Comparison of ENCODE assay signal across 28 mouse cellular contexts in genomic region chr15:98425188-98425587, GRCm38 (mm10). TPM values are rescaled to one million over a fixed set of nuclear protein-coding genes. Genes with fewer than 3 reads are reported as not detected.
DNase-seq lines count a peak whose midpoint lies in the region; ATAC-seq and TF ChIP-seq lines count a peak whose summit lies in the region.
"Had no signal": no experiment of that assay in that cellular context is flagged by ENCODE, and none has a peak within 500 bp of the region (broad histone marks: within the 10 kb centered on the region; RNA-seq: fewer than 3 reads in every experiment).

No protein-coding gene starts in this region.

- peaks cover 17% of the 10 kb centered on the region for H3K4me1 ChIP-seq in midbrain, embryonic 10.5 days
- H3K4me1 ChIP-seq in midbrain, embryonic 11.5 days (ENCODE audit: control insufficient read depth, insufficient read depth, low read length), result peaks cover 4% of the 10 kb centered on the region; the same call in 1 of the 2 replicates
- H3K4me1 ChIP-seq in intestine, embryonic 16.5 days (ENCODE audit: control insufficient read depth, insufficient read depth, low read length), result 0 out of 2 replicates have a peak, but pooled peaks cover 3% of the 10 kb centered on the region

- intact Hi-C loops in gastrocnemius, adult 2 months (cut with DNase I), result no loop called here
- intact Hi-C loops in gastrocnemius, postnatal 36 days (cut with DNase I), result no loop called here

- ATAC-seq in midbrain, embryonic 11.5 days (ENCODE audit: low FRiP score), result no peak
- peak; percentile 98 for ATAC-seq in intestine, embryonic 16.5 days
- ATAC-seq in megakaryocyte progenitor cell, adult 5-6 weeks (replicated peaks; ENCODE audit: poor library complexity), result no peak
- ATAC-seq: forebrain, embryonic 14.5 days; forebrain, embryonic 16.5 days had no signal

- H3K27ac ChIP-seq in gastrocnemius, adult 2 months, result peak overlapping the region; percentile 69; the same call in 1 of the 2 replicates
- H3K27ac ChIP-seq in midbrain, embryonic 10.5 days (replicated peaks), result peak overlapping the region; percentile 46; the same call in 1 of the 2 replicates
- no peak overlapping the region for H3K27ac ChIP-seq in midbrain, embryonic 11.5 days (ENCODE audit: low read depth, low read length)
- peak overlapping the region; percentile 70 for H3K27ac ChIP-seq in intestine, embryonic 16.5 days (ENCODE audit: low read length)
- H3K27ac ChIP-seq: embryonic facial prominence, embryonic 13.5 days; embryonic facial prominence, embryonic 15.5 days; forebrain, embryonic 12.5 days had no signal

- DNase-seq in gastrocnemius, adult 2 months, result no peak
- no peak for DNase-seq in gastrocnemius, postnatal 36 days
- DNase-seq in midbrain, embryonic 10.5 days (ENCODE audit: low spot score), result no peak
- no peak for DNase-seq in midbrain, embryonic 11.5 days (ENCODE audit: low spot score, missing footprints)
- peak; percentile 16 for DNase-seq in large intestine, adult 2 months (ENCODE audit: low read depth, low spot score)
- DNase-seq in ovary, postnatal 14 days (ENCODE audit: low spot score), result no peak
- DNase-seq: adrenal gland, adult 2 months; adrenal gland, postnatal 10 days; adrenal gland, postnatal 25 days; cerebellum, adult 11-12 months; cerebellum, adult 2 months; cerebellum, adult 9-10 months; cerebellum, postnatal 10 days; cerebellum, postnatal 25 days had no signal

- H3K9me3 ChIP-seq in midbrain, embryonic 10.5 days (replicated peaks), result no peaks in the 10 kb centered on the region
- H3K9me3 ChIP-seq in midbrain, embryonic 11.5 days (ENCODE audit: control insufficient read depth, low read length), result no peaks in the 10 kb centered on the region
- H3K9me3 ChIP-seq in intestine, embryonic 16.5 days (ENCODE audit: control insufficient read depth, low read length), result no peaks in the 10 kb centered on the region
- H3K9me3 ChIP-seq: embryonic facial prominence, embryonic 13.5 days; embryonic facial prominence, embryonic 15.5 days; forebrain, embryonic 10.5 days; forebrain, embryonic 12.5 days had no signal

- no peak for TF ChIP-seq CTCF in gastrocnemius, adult 2 months (IDR thresholded peaks at IDR 0.05)

- H3K36me3 ChIP-seq in midbrain, embryonic 10.5 days, result no peaks in the 10 kb centered on the region
- no peaks in the 10 kb centered on the region for H3K36me3 ChIP-seq in midbrain, embryonic 11.5 days (ENCODE audit: control insufficient read depth, insufficient read depth, low read length)
- no peaks in the 10 kb centered on the region for H3K36me3 ChIP-seq in intestine, embryonic 16.5 days (ENCODE audit: control insufficient read depth, insufficient read depth, low read length)
- H3K36me3 ChIP-seq: embryonic facial prominence, embryonic 13.5 days; embryonic facial prominence, embryonic 15.5 days; forebrain, embryonic 10.5 days; forebrain, embryonic 12.5 days had no signal

- no peak overlapping the region for H3K4me2 ChIP-seq in midbrain, embryonic 11.5 days
- peak overlapping the region; percentile 23; the same call in 1 of the 2 replicates for H3K4me2 ChIP-seq in intestine, embryonic 16.5 days (ENCODE audit: low read depth, low read length)
- H3K4me2 ChIP-seq: forebrain, embryonic 12.5 days had no signal

- no peak overlapping the region for H3K4me3 ChIP-seq in gastrocnemius, adult 2 months
- no peak overlapping the region for H3K4me3 ChIP-seq in midbrain, embryonic 10.5 days
- H3K4me3 ChIP-seq in midbrain, embryonic 11.5 days (ENCODE audit: low read depth, low read length), result no peak overlapping the region
- no peak overlapping the region for H3K4me3 ChIP-seq in intestine, embryonic 16.5 days (ENCODE audit: low read length)
- H3K4me3 ChIP-seq: embryonic facial prominence, embryonic 13.5 days; embryonic facial prominence, embryonic 15.5 days; erythroblast, embryonic 14.5 days; forebrain, embryonic 10.5 days; forebrain, embryonic 12.5 days had no signal

- H3K9ac ChIP-seq in midbrain, embryonic 11.5 days (ENCODE audit: low read length), result no peak overlapping the region
- no peak overlapping the region for H3K9ac ChIP-seq in intestine, embryonic 16.5 days (ENCODE audit: low read depth, low read length)
- H3K9ac ChIP-seq: embryonic facial prominence, embryonic 13.5 days; embryonic facial prominence, embryonic 15.5 days; forebrain, embryonic 12.5 days had no signal

- 91% methylated on average over 7 of the region's 7 CpGs for WGBS in midbrain, embryonic 10.5 days
- WGBS in midbrain, embryonic 11.5 days, result 87% methylated on average over 7 of the region's 7 CpGs
- WGBS in intestine, embryonic 16.5 days, result 55% methylated on average over 7 of the region's 7 CpGs
- WGBS in large intestine, adult 2 months, result 26% methylated on average over 7 of the region's 7 CpGs

- no peaks in the 10 kb centered on the region for H3K27me3 ChIP-seq in midbrain, embryonic 10.5 days (ENCODE audit: low read depth, poor library complexity, severe bottlenecking)
- H3K27me3 ChIP-seq in midbrain, embryonic 11.5 days (ENCODE audit: control insufficient read depth, insufficient read depth, low read length), result no peaks in the 10 kb centered on the region
- no peaks in the 10 kb centered on the region for H3K27me3 ChIP-seq in intestine, embryonic 16.5 days (replicated peaks; ENCODE audit: control insufficient read depth, insufficient read depth, low read length)
- H3K27me3 ChIP-seq: embryonic facial prominence, embryonic 13.5 days; embryonic facial prominence, embryonic 15.5 days had no signal

RNA-seq across cellular contexts. Expression of gene Olfr282, which starts 5.8 kb away (rescaled TPM):
- not detected for total RNA-seq in gastrocnemius, adult 2 months (2021)
- not detected for total RNA-seq in gastrocnemius, postnatal 36 days (2021)
- polyA plus RNA-seq in midbrain, embryonic 10.5 days (2016; fragmentation: Nextera tagmentation; extraction: Ambion mirVana), result not detected in 2 replicates
- polyA plus RNA-seq in midbrain, embryonic 11.5 days (2014; fragmentation: Nextera tagmentation; extraction: Ambion mirVana), result not detected in 2 replicates
- not detected in 2 replicates for polyA plus RNA-seq in intestine, embryonic 16.5 days (2015; fragmentation: Nextera tagmentation; extraction: Ambion mirVana)
- not detected in 2 replicates for polyA plus RNA-seq in large intestine, adult 2 months (2012; rRNA removed)
- total RNA-seq in megakaryocyte progenitor cell, adult 5-6 weeks (2015), result not detected in 2 replicates
- total RNA-seq in megakaryocyte progenitor cell, adult 5-6 weeks (2017), result not detected in 2 replicates
- total RNA-seq: adrenal gland, adult 2 months; adrenal gland, postnatal 10 days; adrenal gland, postnatal 25 days; ES-E14; MEL had no signal
- polyA plus RNA-seq: adrenal gland, adult 2 months; C2C12; cerebellum, adult 2 months; cortical plate, adult 2 months; embryonic facial prominence, embryonic 11.5 days; embryonic facial prominence, embryonic 13.5 days; erythroblast, embryonic 14.5 days; forebrain, embryonic 10.5 days; forebrain, embryonic 12.5 days; forebrain, embryonic 14.5 days; forebrain, embryonic 16.5 days had no signal

RNA-seq across cellular contexts. Expression of gene Olfr281, which starts 27.2 kb away (rescaled TPM):
- not detected for total RNA-seq in gastrocnemius, adult 2 months (2021)
- not detected for total RNA-seq in gastrocnemius, postnatal 36 days (2021)
- polyA plus RNA-seq in midbrain, embryonic 10.5 days (2016; fragmentation: Nextera tagmentation; extraction: Ambion mirVana), result not detected in 2 replicates
- polyA plus RNA-seq in midbrain, embryonic 11.5 days (2014; fragmentation: Nextera tagmentation; extraction: Ambion mirVana), result not detected in 2 replicates
- polyA plus RNA-seq in intestine, embryonic 16.5 days (2015; fragmentation: Nextera tagmentation; extraction: Ambion mirVana), result not detected in 2 replicates
- polyA plus RNA-seq in large intestine, adult 2 months (2012; rRNA removed), result not detected in 2 replicates
- not detected in 2 replicates for total RNA-seq in megakaryocyte progenitor cell, adult 5-6 weeks (2015)
- total RNA-seq in megakaryocyte progenitor cell, adult 5-6 weeks (2017), result not detected in 2 replicates
- total RNA-seq: adrenal gland, adult 2 months; adrenal gland, postnatal 10 days; adrenal gland, postnatal 25 days; ES-E14 had no signal
- polyA plus RNA-seq: adrenal gland, adult 2 months; C2C12; cerebellum, adult 2 months; cortical plate, adult 2 months; embryonic facial prominence, embryonic 11.5 days; embryonic facial prominence, embryonic 13.5 days; embryonic facial prominence, embryonic 15.5 days; forebrain, embryonic 10.5 days; forebrain, embryonic 14.5 days; forebrain, embryonic 16.5 days had no signal

RNA-seq across cellular contexts. Expression of gene Olfr283, which starts 44.4 kb away (rescaled TPM):
- total RNA-seq in gastrocnemius, adult 2 months (2021), result not detected
- not detected for total RNA-seq in gastrocnemius, postnatal 36 days (2021)
- polyA plus RNA-seq in midbrain, embryonic 10.5 days (2016; fragmentation: Nextera tagmentation; extraction: Ambion mirVana), result not detected in 2 replicates
- polyA plus RNA-seq in midbrain, embryonic 11.5 days (2014; fragmentation: Nextera tagmentation; extraction: Ambion mirVana), result not detected in 2 replicates
- not detected in 2 replicates for polyA plus RNA-seq in intestine, embryonic 16.5 days (2015; fragmentation: Nextera tagmentation; extraction: Ambion mirVana)
- polyA plus RNA-seq in large intestine, adult 2 months (2012; rRNA removed), result not detected in 2 replicates
- not detected in 2 replicates for total RNA-seq in megakaryocyte progenitor cell, adult 5-6 weeks (2015)
- total RNA-seq in megakaryocyte progenitor cell, adult 5-6 weeks (2017), result not detected in 2 replicates
- total RNA-seq: adrenal gland, adult 2 months; adrenal gland, postnatal 10 days; adrenal gland, postnatal 25 days; ES-E14 had no signal
- polyA plus RNA-seq: adrenal gland, adult 2 months; C2C12; cerebellum, adult 2 months; embryonic facial prominence, embryonic 11.5 days; embryonic facial prominence, embryonic 13.5 days; erythroblast, embryonic 14.5 days; forebrain, embryonic 10.5 days; forebrain, embryonic 14.5 days; forebrain, embryonic 16.5 days had no signal

RNA-seq across cellular contexts. Expression of gene OR5BS1P, which starts 44.5 kb away (rescaled TPM):
- total RNA-seq in gastrocnemius, adult 2 months (2021), result not detected
- total RNA-seq in gastrocnemius, postnatal 36 days (2021), result not detected
- polyA plus RNA-seq in midbrain, embryonic 10.5 days (2016; fragmentation: Nextera tagmentation; extraction: Ambion mirVana), result not detected in 2 replicates
- polyA plus RNA-seq in midbrain, embryonic 11.5 days (2014; fragmentation: Nextera tagmentation; extraction: Ambion mirVana), result not detected in 2 replicates
- polyA plus RNA-seq in intestine, embryonic 16.5 days (2015; fragmentation: Nextera tagmentation; extraction: Ambion mirVana), result not detected in 2 replicates
- polyA plus RNA-seq in large intestine, adult 2 months (2012; rRNA removed), result not detected in 2 replicates
- not detected in 2 replicates for total RNA-seq in megakaryocyte progenitor cell, adult 5-6 weeks (2015)
- not detected in 2 replicates for total RNA-seq in megakaryocyte progenitor cell, adult 5-6 weeks (2017)
- total RNA-seq: adrenal gland, adult 2 months; adrenal gland, postnatal 10 days; adrenal gland, postnatal 25 days; ES-E14 had no signal
- polyA plus RNA-seq: adrenal gland, adult 2 months; C2C12; cerebellum, adult 2 months; cortical plate, adult 2 months; embryonic facial prominence, embryonic 11.5 days; embryonic facial prominence, embryonic 13.5 days; embryonic facial prominence, embryonic 15.5 days; erythroblast, embryonic 14.5 days; forebrain, embryonic 10.5 days; forebrain, embryonic 12.5 days; forebrain, embryonic 14.5 days; forebrain, embryonic 16.5 days had no signal

RNA-seq across cellular contexts. Expression of gene Lalba, which starts 57.3 kb away (rescaled TPM):
- total RNA-seq in gastrocnemius, adult 2 months (2021), result not detected
- total RNA-seq in gastrocnemius, postnatal 36 days (2021), result not detected
- 0.47 TPM in 1 of 2 replicates, not detected in the other for polyA plus RNA-seq in midbrain, embryonic 10.5 days (2016; fragmentation: Nextera tagmentation; extraction: Ambion mirVana)
- polyA plus RNA-seq in midbrain, embryonic 11.5 days (2014; fragmentation: Nextera tagmentation; extraction: Ambion mirVana), result not detected in 2 replicates
- polyA plus RNA-seq in intestine, embryonic 16.5 days (2015; fragmentation: Nextera tagmentation; extraction: Ambion mirVana), result 0.31 TPM in 1 of 2 replicates, not detected in the other
- polyA plus RNA-seq in large intestine, adult 2 months (2012; rRNA removed), result not detected in 2 replicates
- not detected in 2 replicates for total RNA-seq in megakaryocyte progenitor cell, adult 5-6 weeks (2015)
- not detected in 2 replicates for total RNA-seq in megakaryocyte progenitor cell, adult 5-6 weeks (2017)
- total RNA-seq: adrenal gland, adult 2 months; adrenal gland, postnatal 25 days; ES-E14; MEL had no signal
- polyA plus RNA-seq: adrenal gland, adult 2 months; C2C12; cortical plate, adult 2 months; embryonic facial prominence, embryonic 13.5 days; embryonic facial prominence, embryonic 15.5 days; erythroblast, embryonic 14.5 days; forebrain, embryonic 10.5 days; forebrain, embryonic 12.5 days; forebrain, embryonic 14.5 days; forebrain, embryonic 16.5 days had no signal
